Mouse (Mus musculus) embryonic facial prominence, embryonic 14.5 days (tissue): Measurements from ENCODE around the gene Ntm. TPM values are rescaled to one million over a fixed set of nuclear protein-coding genes. Genes with fewer than 3 reads are reported as not detected.

Experiments
- ATAC-seq: fragments of 200-750 bp; cut with Nextera tagmentation; 2 replicates; pipeline ENCODE4 v1.8.0; 2017; ENCODE audit warnings: low read depth, moderate number of reproducible peaks, moderate TSS enrichment
- DNase-seq: peaks from one replicate; pipeline ENCODE4 v3.0.0-alpha.2; 2015; ENCODE audit warnings: low spot score
- H3K27ac ChIP-seq: fragments of 300-500 bp; sonication (generic); replicated peaks from 2 replicates; pipeline ENCODE4 v1.5.1; 2014; ENCODE audit warnings: low read depth, mild to moderate bottlenecking, low read length, moderate library complexity
- H3K27me3 ChIP-seq: fragments of 300-500 bp; sonication (generic); replicated peaks from 2 replicates; pipeline ENCODE4 v1.6.1; 2014; ENCODE audit warnings: low read length; ENCODE audit not compliant: control insufficient read depth, insufficient read depth
- H3K36me3 ChIP-seq: fragments of 300-500 bp; sonication (generic); 2 replicates; pipeline ENCODE4 v1.6.1; 2014; ENCODE audit warnings: low read length, mixed read lengths; ENCODE audit not compliant: control insufficient read depth, insufficient read depth
- H3K4me1 ChIP-seq: fragments of 300-500 bp; sonication (generic); 2 replicates; pipeline ENCODE4 v1.6.1; 2014; ENCODE audit warnings: antibody characterized with exemption, low read length; ENCODE audit not compliant: control insufficient read depth, insufficient read depth
- H3K4me2 ChIP-seq: fragments of 300-500 bp; sonication (generic); 2 replicates; pipeline ENCODE4 v1.6.1; 2014; ENCODE audit warnings: low read depth, mild to moderate bottlenecking, low read length, moderate library complexity, mixed read lengths
- H3K4me3 ChIP-seq: fragments of 300-500 bp; sonication (generic); 2 replicates; pipeline ENCODE4 v1.5.1; 2014; ENCODE audit warnings: low read depth, mild to moderate bottlenecking, low read length
- H3K9ac ChIP-seq: fragments of 300-500 bp; sonication (generic); 2 replicates; pipeline ENCODE4 v1.6.1; 2014; ENCODE audit warnings: low read depth, mild to moderate bottlenecking, low read length, moderate library complexity, mixed read lengths
- H3K9me3 ChIP-seq: fragments of 300-500 bp; sonication (generic); 2 replicates; pipeline ENCODE4 v1.6.1; 2016; ENCODE audit warnings: low read length; ENCODE audit not compliant: control insufficient read depth
- WGBS: fragments of 180-500 bp; shearing (Covaris S2); extraction: QIAGEN DNeasy Blood & Tissue Kit; methylation state at CpG from one replicate; pipeline ENCODE4 v1.1.7; 2014; 5-methylcytosine and 5-hydroxymethylcytosine counted together
- polyA plus RNA-seq: library from polyadenylated mRNA; unstranded; fragments of >200 nt; fragmentation: Nextera tagmentation; extraction: Ambion mirVana; gene quantifications from 2 replicates; pipeline ENCODE4 v1.2.1, GENCODE M21; 2014

Ntm gene
- polyA plus RNA-seq, 1 experiment from 2014 or later = 28.2 TPM

GRCm38 (mm10) chr9:29716795-29717194 lies 246.1 kb downstream of the Ntm start:
- Histone ChIP-seq H3K9me3 (no peaks in the 10 kb centered on the region), H3K4me1 (no peaks in the 10 kb centered on the region), H3K27me3 (no peaks in the 10 kb centered on the region), H3K36me3 (no peaks in the 10 kb centered on the region), H3K9ac (no peak overlapping the region), H3K27ac (no peak overlapping the region), H3K4me3 (no peak overlapping the region), H3K4me2 (no peak overlapping the region)
- DNase-seq (no peak), ATAC-seq (no peak)
- WGBS = 55% methylated on average over 2 of the region's 2 CpGs

GRCm38 (mm10) chr9:29698276-29698675 lies 264.7 kb downstream of the Ntm start:
- Histone ChIP-seq H3K27me3 (no peaks in the 10 kb centered on the region), H3K9ac (no peak overlapping the region), H3K27ac (no peak overlapping the region), H3K4me1 (no peaks in the 10 kb centered on the region), H3K4me3 (no peak overlapping the region), H3K4me2 (no peak overlapping the region), H3K9me3 (no peaks in the 10 kb centered on the region), H3K36me3 (no peaks in the 10 kb centered on the region)
- no peak for DNase-seq
- no peak for ATAC-seq
- 87% methylated on average over 4 of the region's 4 CpGs for WGBS

GRCm38 (mm10) chr9:29694151-29694550 lies 268.8 kb downstream of the Ntm start:
- no peak for ATAC-seq
- H3K36me3 ChIP-seq = no peaks in the 10 kb centered on the region
- no peaks in the 10 kb centered on the region for H3K4me1 ChIP-seq
- H3K9ac ChIP-seq = no peak overlapping the region
- no peak for DNase-seq
- WGBS = 53% methylated on average over 2 of the region's 2 CpGs
- no peaks in the 10 kb centered on the region for H3K27me3 ChIP-seq
- no peaks in the 10 kb centered on the region for H3K9me3 ChIP-seq
- no peak overlapping the region for H3K4me3 ChIP-seq
- H3K4me2 ChIP-seq = no peak overlapping the region
- no peak overlapping the region for H3K27ac ChIP-seq

- no peaks in the 10 kb centered on the region for H3K9me3 ChIP-seq
- no peaks in the 10 kb centered on the region for H3K27me3 ChIP-seq
- H3K9ac ChIP-seq = no peak overlapping the region
- no peak for ATAC-seq
- no peaks in the 10 kb centered on the region for H3K4me1 ChIP-seq
- H3K4me3 ChIP-seq = no peak overlapping the region
- DNase-seq = no peak
- 77% methylated on average over 5 of the region's 5 CpGs for WGBS
- no peak overlapping the region for H3K27ac ChIP-seq
- H3K36me3 ChIP-seq = no peaks in the 10 kb centered on the region
- H3K4me2 ChIP-seq = no peak overlapping the region
Observed at GRCm38 (mm10) chr9:29691186-29691855, 271.6 kb downstream of the Ntm start.

- Histone ChIP-seq H3K27ac (no peak overlapping the region), H3K4me1 (no peaks in the 10 kb centered on the region), H3K27me3 (no peaks in the 10 kb centered on the region), H3K9ac (no peak overlapping the region), H3K9me3 (no peaks in the 10 kb centered on the region), H3K4me3 (no peak overlapping the region), H3K36me3 (no peaks in the 10 kb centered on the region), H3K4me2 (no peak overlapping the region)
- WGBS = 78% methylated on average over 6 of the region's 6 CpGs
- ATAC-seq = no peak
- DNase-seq = no peak
Observed at GRCm38 (mm10) chr9:29682224-29682623, 280.7 kb downstream of the Ntm start.

- peak; percentile 50 for DNase-seq
Observed at GRCm38 (mm10) chr9:29680677-29681076, 282.3 kb downstream of the Ntm start.

GRCm38 (mm10) chr9:29673911-29674310 lies 289.0 kb downstream of the Ntm start:
- no peaks in the 10 kb centered on the region for H3K9me3 ChIP-seq
- DNase-seq (peak; percentile 35), ATAC-seq (no peak)
- H3K27ac ChIP-seq = no peak overlapping the region
- 50% methylated on average over 8 of the region's 8 CpGs for WGBS
- no peak overlapping the region for H3K9ac ChIP-seq
- no peak overlapping the region for H3K4me3 ChIP-seq
- H3K36me3 ChIP-seq = no peaks in the 10 kb centered on the region
- H3K4me1 ChIP-seq = no peaks in the 10 kb centered on the region
- H3K4me2 ChIP-seq = no peak overlapping the region
- H3K27me3 ChIP-seq = no peaks in the 10 kb centered on the region

More at GRCm38 (mm10) chr9:29680677-29681076, 282.3 kb downstream of the Ntm start:
- 14% methylated on average over 5 of the region's 5 CpGs for WGBS
- no peak for ATAC-seq
- Histone ChIP-seq H3K4me2 (no peak overlapping the region), H3K4me1 (no peaks in the 10 kb centered on the region), H3K9me3 (no peaks in the 10 kb centered on the region), H3K36me3 (no peaks in the 10 kb centered on the region), H3K27me3 (no peaks in the 10 kb centered on the region), H3K27ac (no peak overlapping the region), H3K4me3 (no peak overlapping the region), H3K9ac (no peak overlapping the region)

- Histone ChIP-seq H3K36me3 (no peaks in the 10 kb centered on the region), H3K9ac (no peak overlapping the region), H3K4me3 (no peak overlapping the region), H3K9me3 (no peaks in the 10 kb centered on the region), H3K4me2 (no peak overlapping the region), H3K27ac (no peak overlapping the region), H3K4me1 (no peaks in the 10 kb centered on the region), H3K27me3 (no peaks in the 10 kb centered on the region)
- no peak for DNase-seq
- WGBS = 91% methylated on average over 6 of the region's 6 CpGs
- no peak for ATAC-seq
Observed at GRCm38 (mm10) chr9:29671861-29672260, 291.1 kb downstream of the Ntm start.

- H3K4me1 ChIP-seq = no peaks in the 10 kb centered on the region
- no peak overlapping the region for H3K9ac ChIP-seq
- H3K9me3 ChIP-seq = no peaks in the 10 kb centered on the region
- no peaks in the 10 kb centered on the region for H3K27me3 ChIP-seq
- H3K4me2 ChIP-seq = no peak overlapping the region
- WGBS = 70% methylated on average over 7 of the region's 7 CpGs
- DNase-seq (no peak), ATAC-seq (no peak)
- H3K4me3 ChIP-seq = no peak overlapping the region
- no peaks in the 10 kb centered on the region for H3K36me3 ChIP-seq
- no peak overlapping the region for H3K27ac ChIP-seq
Observed at GRCm38 (mm10) chr9:29663286-29663685, 299.7 kb downstream of the Ntm start.
